Mouse (Mus musculus): ENCODE results near the gene Pgm5. TPM values are rescaled to one million over a fixed set of nuclear protein-coding genes. Genes with fewer than 3 reads are reported as not detected.

Pgm5 gene
- polyA plus RNA-seq, 1 experiment from 2014 or later = 7.8 TPM

DNA sequence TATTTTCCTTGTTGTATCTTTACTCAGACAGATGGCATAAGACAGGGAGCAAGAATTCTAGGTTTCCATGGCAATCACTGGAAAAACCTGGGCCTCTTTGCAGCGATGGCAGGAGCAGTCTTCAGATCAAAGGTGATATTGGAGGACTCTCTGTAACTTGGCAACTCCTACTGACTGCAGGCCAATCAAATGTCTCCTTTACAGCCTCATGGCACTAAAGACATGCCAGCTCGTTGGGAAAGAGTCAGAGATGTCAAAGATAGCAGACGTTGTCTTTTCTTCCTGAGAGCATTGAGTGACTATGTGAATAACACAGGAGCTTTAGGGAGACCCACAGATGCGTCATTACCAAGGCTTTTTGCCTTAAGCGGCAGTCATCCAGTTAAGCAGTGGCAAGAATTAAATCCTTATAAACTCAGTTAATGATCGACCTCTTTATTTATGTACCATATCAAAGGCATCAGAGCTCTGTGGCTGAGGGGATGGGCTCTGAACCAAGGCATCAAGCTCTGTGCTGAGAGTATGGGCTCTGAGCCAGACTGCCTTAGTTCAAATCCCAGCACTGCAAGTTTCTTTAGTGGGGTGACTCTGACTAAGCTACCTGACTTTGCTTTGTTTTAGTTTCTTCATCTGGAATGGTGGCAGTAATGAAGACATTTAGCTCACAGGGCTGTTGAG is 209.2 kb downstream of the Pgm5 start:
- no peak overlapping the region for H3K27ac ChIP-seq (replicated peaks in 1 of 2; ENCODE audit: control insufficient read depth in 1 of 2, insufficient read depth in 1 of 2, low read depth in 2 of 2, low read length in 2 of 2)
- H3K9ac ChIP-seq (ENCODE audit: low read length) = no peak overlapping the region
- no peak for ATAC-seq (ENCODE audit: insufficient number of reproducible peaks, insufficient read depth, low FRiP score, low read depth)
- no peaks in the 10 kb centered on the region for H3K27me3 ChIP-seq (ENCODE audit: control insufficient read depth, insufficient read depth, low read length)
- no peaks in the 10 kb centered on the region for H3K36me3 ChIP-seq (ENCODE audit: control insufficient read depth, insufficient read depth, low read length)
- H3K4me3 ChIP-seq (ENCODE audit: control insufficient read depth in 1 of 2, insufficient read depth in 1 of 2, low read depth in 1 of 2, low read length in 2 of 2) = no peak overlapping the region
- H3K4me1 ChIP-seq (ENCODE audit: control insufficient read depth in 2 of 2, insufficient read depth in 2 of 2, low read length in 2 of 2) = peaks cover 8 to 18% of the 10 kb centered on the region in 2 experiments
- 58% methylated on average over 6 of the region's 6 CpGs for WGBS
- no peak overlapping the region for H3K4me2 ChIP-seq (ENCODE audit: low read length)
- H3K9me3 ChIP-seq (ENCODE audit: control insufficient read depth, low read length) = no peaks in the 10 kb centered on the region

DNA sequence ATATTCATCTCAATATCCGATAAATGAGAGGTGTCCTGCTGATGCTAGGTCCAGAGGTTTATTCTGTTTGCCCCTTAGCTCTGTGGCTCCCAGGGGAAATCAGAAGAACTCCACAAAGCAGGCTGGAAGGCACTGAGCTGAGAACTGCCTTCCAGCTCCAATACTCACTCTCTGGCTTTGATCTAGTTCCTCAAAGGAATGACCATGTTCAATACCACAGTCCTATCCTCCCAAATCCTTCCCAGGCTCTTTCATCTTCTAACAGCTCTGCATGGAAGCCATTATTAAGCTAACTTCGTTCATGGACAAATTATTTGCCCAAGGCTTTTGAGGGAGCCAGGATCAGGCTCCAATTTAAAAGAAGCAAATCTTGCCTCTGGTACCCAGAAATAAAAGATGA is 210.1 kb downstream of the Pgm5 start:
- Histone ChIP-seq H3K27me3 (ENCODE audit: control insufficient read depth, insufficient read depth, low read length) (no peaks in the 10 kb centered on the region), H3K36me3 (ENCODE audit: control insufficient read depth, insufficient read depth, low read length) (no peaks in the 10 kb centered on the region), H3K27ac (replicated peaks in 1 of 2; ENCODE audit: control insufficient read depth in 1 of 2, insufficient read depth in 1 of 2, low read depth in 2 of 2, low read length in 2 of 2) (no peak overlapping the region), H3K4me1 (ENCODE audit: control insufficient read depth in 2 of 2, insufficient read depth in 2 of 2, low read length in 2 of 2) (peaks cover 8 to 14% of the 10 kb centered on the region in 2 experiments), H3K9ac (ENCODE audit: low read length) (no peak overlapping the region), H3K4me3 (ENCODE audit: control insufficient read depth in 1 of 2, insufficient read depth in 1 of 2, low read depth in 1 of 2, low read length in 2 of 2) (no peak overlapping the region), H3K9me3 (ENCODE audit: control insufficient read depth, low read length) (no peaks in the 10 kb centered on the region), H3K4me2 (ENCODE audit: low read length) (no peak overlapping the region)
- 88% methylated on average over 2 of the region's 2 CpGs for WGBS
- ATAC-seq (ENCODE audit: insufficient number of reproducible peaks, insufficient read depth, low FRiP score, low read depth) = no peak

DNA sequence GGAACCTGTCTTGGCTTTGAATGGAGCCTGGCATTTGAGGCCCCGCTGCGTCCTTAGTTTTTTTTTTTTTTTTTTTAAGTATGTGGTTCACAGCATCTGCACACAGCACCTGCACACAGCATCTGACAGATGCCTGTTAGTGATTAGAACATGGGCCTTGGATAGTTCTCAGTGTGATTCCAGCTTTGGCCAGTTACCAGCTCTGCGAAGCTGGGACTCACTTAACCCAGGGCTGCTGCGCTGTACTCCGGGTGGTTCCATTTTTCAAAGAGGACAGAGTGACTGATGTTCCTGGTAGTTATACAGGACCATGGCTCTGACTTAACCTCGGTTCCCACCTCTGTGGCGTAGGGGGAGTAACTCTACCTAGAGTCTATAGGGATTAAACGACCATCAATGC is 211.2 kb downstream of the Pgm5 start:
- WGBS = 87% methylated on average over 8 of the region's 8 CpGs
- no peaks in the 10 kb centered on the region for H3K9me3 ChIP-seq (ENCODE audit: control insufficient read depth, low read length)
- H3K4me1 ChIP-seq (ENCODE audit: control insufficient read depth in 2 of 2, insufficient read depth in 2 of 2, low read length in 2 of 2) = peaks cover 8 to 13% of the 10 kb centered on the region in 2 experiments
- ATAC-seq (ENCODE audit: insufficient number of reproducible peaks, insufficient read depth, low FRiP score, low read depth) = no peak
- H3K9ac ChIP-seq (ENCODE audit: low read length) = no peak overlapping the region
- H3K4me3 ChIP-seq (ENCODE audit: control insufficient read depth in 1 of 2, insufficient read depth in 1 of 2, low read depth in 1 of 2, low read length in 2 of 2) = no peak overlapping the region
- no peaks in the 10 kb centered on the region for H3K27me3 ChIP-seq (ENCODE audit: control insufficient read depth, insufficient read depth, low read length)
- no peak overlapping the region for H3K4me2 ChIP-seq (ENCODE audit: low read length)
- H3K27ac ChIP-seq (replicated peaks in 1 of 2; ENCODE audit: control insufficient read depth in 1 of 2, insufficient read depth in 1 of 2, low read depth in 2 of 2, low read length in 2 of 2) = no peak overlapping the region
- H3K36me3 ChIP-seq (ENCODE audit: control insufficient read depth, insufficient read depth, low read length) = no peaks in the 10 kb centered on the region

DNA sequence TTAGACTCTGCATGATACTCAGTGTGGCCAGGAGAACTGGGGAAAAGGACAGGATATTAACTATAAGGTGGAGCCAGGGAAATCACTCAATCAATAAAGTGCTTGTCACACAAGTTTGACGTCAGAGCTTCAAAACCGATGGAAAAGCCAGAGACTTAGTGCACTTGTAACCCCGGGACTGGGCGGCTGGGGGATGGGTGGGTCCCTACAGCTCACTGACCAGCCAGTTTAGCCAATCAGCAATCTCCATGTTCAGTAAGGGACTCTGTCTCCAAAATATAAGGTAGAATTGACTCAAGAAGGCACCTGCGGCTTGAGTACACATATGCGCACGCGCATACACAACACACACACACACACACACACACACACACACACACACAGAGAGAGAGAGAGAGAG is 213.6 kb downstream of the Pgm5 start:
- Histone ChIP-seq H3K27me3 (ENCODE audit: control insufficient read depth, insufficient read depth, low read length) (no peaks in the 10 kb centered on the region), H3K4me3 (ENCODE audit: control insufficient read depth in 1 of 2, insufficient read depth in 1 of 2, low read depth in 1 of 2, low read length in 2 of 2) (no peak overlapping the region), H3K9ac (ENCODE audit: low read length) (no peak overlapping the region), H3K4me1 (ENCODE audit: control insufficient read depth in 2 of 2, insufficient read depth in 2 of 2, low read length in 2 of 2) (no peaks in the 10 kb centered on the region; a peak in 1 of 4 replicates), H3K36me3 (ENCODE audit: control insufficient read depth, insufficient read depth, low read length) (no peaks in the 10 kb centered on the region), H3K9me3 (ENCODE audit: control insufficient read depth, low read length) (no peaks in the 10 kb centered on the region), H3K4me2 (ENCODE audit: low read length) (no peak overlapping the region), H3K27ac (replicated peaks in 1 of 2; ENCODE audit: control insufficient read depth in 1 of 2, insufficient read depth in 1 of 2, low read depth in 2 of 2, low read length in 2 of 2) (no peak overlapping the region)
- WGBS = 81% methylated on average over 8 of the region's 8 CpGs
- ATAC-seq (ENCODE audit: insufficient number of reproducible peaks, insufficient read depth, low FRiP score, low read depth) = no peak

DNA sequence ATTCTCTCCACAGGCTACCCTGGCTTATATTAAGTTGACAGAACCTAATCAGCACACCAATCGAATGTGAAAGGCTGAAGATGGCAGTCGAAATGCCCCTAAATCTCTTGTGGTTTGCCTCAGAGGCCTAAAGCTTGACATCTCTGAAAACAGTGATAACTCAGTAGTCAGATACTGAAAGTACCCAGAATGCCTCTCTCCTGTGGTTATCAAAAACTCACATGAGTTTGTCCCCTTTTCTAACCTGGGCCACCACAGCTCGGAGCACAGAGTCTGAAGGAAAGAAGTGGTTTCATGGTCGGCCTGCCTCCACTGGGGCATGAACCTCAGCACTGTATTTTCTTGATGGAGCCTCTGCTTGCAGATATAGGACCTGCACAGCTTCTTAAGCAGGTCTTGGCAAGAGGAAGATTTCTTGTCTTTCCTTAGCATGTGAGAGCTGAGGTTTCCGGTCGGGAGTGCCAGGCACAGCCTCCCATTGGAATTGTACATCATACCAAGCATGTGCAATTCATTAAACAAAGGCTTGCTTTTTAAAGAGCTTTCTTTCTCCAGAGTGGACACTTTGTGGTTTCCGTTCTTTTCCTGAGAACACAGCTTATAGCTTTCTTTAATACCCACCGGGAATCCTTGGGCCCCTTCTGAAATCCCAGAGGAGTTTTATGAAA is 215.4 kb downstream of the Pgm5 start:
- H3K36me3 ChIP-seq (ENCODE audit: control insufficient read depth, insufficient read depth, low read length) = no peaks in the 10 kb centered on the region
- H3K27ac ChIP-seq (replicated peaks in 1 of 2; ENCODE audit: control insufficient read depth in 1 of 2, insufficient read depth in 1 of 2, low read depth in 2 of 2, low read length in 2 of 2) = no peak overlapping the region
- no peak overlapping the region for H3K9ac ChIP-seq (ENCODE audit: low read length)
- no peaks in the 10 kb centered on the region for H3K9me3 ChIP-seq (ENCODE audit: control insufficient read depth, low read length)
- H3K4me2 ChIP-seq (ENCODE audit: low read length) = no peak overlapping the region
- H3K4me1 ChIP-seq (ENCODE audit: control insufficient read depth in 2 of 2, insufficient read depth in 2 of 2, low read length in 2 of 2) = no peaks in the 10 kb centered on the region; a peak in 1 of 4 replicates
- no peak overlapping the region for H3K4me3 ChIP-seq (ENCODE audit: control insufficient read depth in 1 of 2, insufficient read depth in 1 of 2, low read depth in 1 of 2, low read length in 2 of 2)
- ATAC-seq (ENCODE audit: insufficient number of reproducible peaks, insufficient read depth, low FRiP score, low read depth) = no peak
- 73% methylated on average over 8 of the region's 8 CpGs for WGBS
- H3K27me3 ChIP-seq (ENCODE audit: control insufficient read depth, insufficient read depth, low read length) = no peaks in the 10 kb centered on the region

DNA sequence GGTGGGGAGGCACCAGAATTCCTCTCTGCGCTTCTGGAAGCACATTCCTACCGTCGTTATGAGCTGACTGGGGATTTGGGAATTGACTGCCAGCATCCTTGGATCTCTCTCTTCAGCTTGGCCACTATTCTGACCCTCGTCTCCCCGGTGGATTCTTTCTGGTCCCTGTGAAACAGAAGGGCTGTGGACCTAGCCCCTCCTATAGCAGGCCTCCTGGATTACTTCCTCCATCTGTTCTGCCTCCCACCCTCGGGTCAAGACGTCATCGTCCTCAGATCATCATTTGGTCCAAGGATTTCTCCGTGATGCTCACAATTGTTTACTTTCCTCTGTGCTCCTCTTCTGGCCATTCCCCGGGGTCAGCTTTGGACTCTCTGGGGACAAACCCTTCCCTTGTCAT is 216.7 kb downstream of the Pgm5 start:
- Histone ChIP-seq H3K4me2 (ENCODE audit: low read length) (no peak overlapping the region), H3K4me3 (ENCODE audit: control insufficient read depth in 1 of 2, insufficient read depth in 1 of 2, low read depth in 1 of 2, low read length in 2 of 2) (no peak overlapping the region), H3K27me3 (ENCODE audit: control insufficient read depth, insufficient read depth, low read length) (no peaks in the 10 kb centered on the region), H3K27ac (replicated peaks in 1 of 2; ENCODE audit: control insufficient read depth in 1 of 2, insufficient read depth in 1 of 2, low read depth in 2 of 2, low read length in 2 of 2) (no peak overlapping the region), H3K9me3 (ENCODE audit: control insufficient read depth, low read length) (no peaks in the 10 kb centered on the region), H3K4me1 (ENCODE audit: control insufficient read depth in 2 of 2, insufficient read depth in 2 of 2, low read length in 2 of 2) (no peaks in the 10 kb centered on the region; a peak in 1 of 4 replicates), H3K9ac (ENCODE audit: low read length) (no peak overlapping the region), H3K36me3 (ENCODE audit: control insufficient read depth, insufficient read depth, low read length) (no peaks in the 10 kb centered on the region)
- ATAC-seq (ENCODE audit: insufficient number of reproducible peaks, insufficient read depth, low FRiP score, low read depth) = no peak
- WGBS = 59% methylated on average over 10 of the region's 10 CpGs

DNA sequence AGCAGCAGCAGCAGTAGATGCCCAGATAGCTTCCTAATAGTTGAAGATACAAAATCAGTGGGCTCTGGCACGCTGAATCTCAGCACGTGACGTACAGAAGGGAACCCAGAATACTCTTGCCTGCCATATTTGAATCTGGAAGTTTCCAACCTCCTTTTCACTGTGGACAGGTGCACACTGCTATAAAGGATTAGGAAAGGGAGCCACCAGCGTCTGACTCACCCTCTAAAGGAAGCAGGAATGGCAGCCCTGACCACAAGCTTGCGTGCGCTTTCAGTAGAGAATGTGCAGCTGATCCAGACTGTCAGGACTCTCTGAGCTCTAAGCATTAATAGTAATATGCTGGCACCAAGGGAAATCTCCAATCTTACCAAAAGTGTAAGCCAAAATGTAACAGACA is 220.7 kb downstream of the Pgm5 start:
- 83% methylated on average over 6 of the region's 6 CpGs for WGBS
- H3K9ac ChIP-seq (ENCODE audit: low read length) = no peak overlapping the region
- H3K27me3 ChIP-seq (ENCODE audit: control insufficient read depth, insufficient read depth, low read length) = no peaks in the 10 kb centered on the region
- H3K9me3 ChIP-seq (ENCODE audit: control insufficient read depth, low read length) = no peaks in the 10 kb centered on the region
- no peaks in the 10 kb centered on the region for H3K4me1 ChIP-seq (ENCODE audit: control insufficient read depth in 2 of 2, insufficient read depth in 2 of 2, low read length in 2 of 2)
- no peaks in the 10 kb centered on the region for H3K36me3 ChIP-seq (ENCODE audit: control insufficient read depth, insufficient read depth, low read length)
- no peak for ATAC-seq (ENCODE audit: insufficient number of reproducible peaks, insufficient read depth, low FRiP score, low read depth)
- H3K4me3 ChIP-seq (ENCODE audit: control insufficient read depth in 1 of 2, insufficient read depth in 1 of 2, low read depth in 1 of 2, low read length in 2 of 2) = no peak overlapping the region
- H3K27ac ChIP-seq (replicated peaks in 1 of 2; ENCODE audit: control insufficient read depth in 1 of 2, insufficient read depth in 1 of 2, low read depth in 2 of 2, low read length in 2 of 2) = no peak overlapping the region
- H3K4me2 ChIP-seq (ENCODE audit: low read length) = no peak overlapping the region

DNA sequence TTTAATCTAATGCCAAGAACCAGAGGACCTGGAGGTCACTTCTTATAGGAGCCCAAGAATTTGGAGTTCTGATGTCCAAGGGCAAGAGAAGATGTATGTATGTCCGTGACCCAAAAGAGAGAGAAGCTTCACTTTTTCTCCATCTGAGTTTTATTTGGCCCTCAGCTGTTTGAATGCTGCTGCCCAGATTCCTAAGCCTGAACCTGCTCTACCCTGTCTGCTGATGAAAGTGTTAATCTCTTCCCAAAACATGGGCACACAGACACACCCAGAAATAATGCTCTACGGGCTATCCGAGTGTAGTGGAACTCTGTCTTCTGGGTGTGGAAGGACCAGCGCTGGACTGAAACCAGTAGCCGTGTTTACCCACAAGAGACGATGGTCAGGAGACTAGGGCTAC is 223.7 kb downstream of the Pgm5 start:
- Histone ChIP-seq H3K4me2 (ENCODE audit: low read length) (no peak overlapping the region), H3K9ac (ENCODE audit: low read length) (no peak overlapping the region), H3K27me3 (ENCODE audit: control insufficient read depth, insufficient read depth, low read length) (no peaks in the 10 kb centered on the region), H3K36me3 (ENCODE audit: control insufficient read depth, insufficient read depth, low read length) (no peaks in the 10 kb centered on the region), H3K9me3 (ENCODE audit: control insufficient read depth, low read length) (no peaks in the 10 kb centered on the region), H3K27ac (replicated peaks in 1 of 2; ENCODE audit: control insufficient read depth in 1 of 2, insufficient read depth in 1 of 2, low read depth in 2 of 2, low read length in 2 of 2) (no peak overlapping the region), H3K4me3 (ENCODE audit: control insufficient read depth in 1 of 2, insufficient read depth in 1 of 2, low read depth in 1 of 2, low read length in 2 of 2) (no peak overlapping the region), H3K4me1 (ENCODE audit: control insufficient read depth in 2 of 2, insufficient read depth in 2 of 2, low read length in 2 of 2) (no peaks in the 10 kb centered on the region)
- ATAC-seq (ENCODE audit: insufficient number of reproducible peaks, insufficient read depth, low FRiP score, low read depth) = no peak
- 90% methylated on average over 6 of the region's 6 CpGs for WGBS

All from heart, embryonic 14.5 days (tissue).